Mouse (Mus musculus) ovary, postnatal 10 days (tissue): ENCODE data around the gene Dll3.

ENCODE experiments used
- DNase-seq: peaks from one replicate; pipeline ENCODE4 v3.0.0; 2022; ENCODE audit warnings: low spot score

Dll3 gene

DNA sequence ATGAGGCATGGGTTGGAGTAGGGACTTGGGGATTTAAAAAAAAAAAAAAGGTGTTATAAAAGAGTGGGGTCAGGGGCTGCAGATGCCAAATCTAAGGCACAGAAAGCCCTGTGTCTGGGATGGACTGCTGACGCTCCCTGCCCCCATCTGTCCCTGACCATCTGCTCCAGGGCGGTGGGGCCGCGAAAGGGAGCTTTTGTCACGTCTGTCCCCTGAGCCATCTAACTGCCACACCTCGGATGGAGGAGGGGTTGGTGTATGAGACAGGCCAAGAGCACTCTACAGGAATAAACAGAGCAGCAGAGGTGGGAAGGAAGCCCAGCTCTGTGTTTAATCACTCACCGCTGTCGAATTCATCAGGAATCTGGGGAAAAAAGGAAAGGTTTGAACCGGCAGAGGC is 7.7 kb upstream of the Dll3 start:
- DNase-seq, result no peak

- no peak for DNase-seq
These were observed 4.2 kb upstream of the Dll3 start for GRCm38 (mm10) chr7:28306216-28306615.

DNA sequence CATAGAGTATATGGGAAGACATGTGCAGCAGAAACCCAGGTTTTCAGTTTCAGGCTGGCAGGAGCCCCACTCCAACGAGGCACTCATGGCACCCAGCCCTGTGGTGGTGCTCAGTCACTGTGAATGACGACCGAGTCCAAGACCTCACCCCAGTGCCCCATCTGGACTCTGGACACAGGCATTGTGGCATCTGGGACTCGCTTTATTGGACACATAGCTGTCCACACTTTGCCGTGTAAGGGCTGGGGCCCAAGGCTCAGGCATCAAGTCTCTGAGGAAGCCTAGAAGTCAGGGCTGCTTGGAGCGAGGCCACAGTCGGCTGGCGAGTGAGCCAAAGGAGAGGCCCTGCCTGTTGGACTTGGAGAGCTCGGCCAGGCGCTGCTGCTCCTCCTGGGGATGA is 3.6 kb upstream of the Dll3 start:
- DNase-seq, result no peak

GRCm38 (mm10) chr7:28298837-28299625 is 3.0 kb downstream of the Dll3 start:
- no peak for DNase-seq

- DNase-seq, result peak; percentile 25
These were observed 7.6 kb downstream of the Dll3 start for GRCm38 (mm10) chr7:28294481-28294880.

- no peak for DNase-seq
These were observed 11.1 kb downstream of the Dll3 start, which contains the start of gene Selenov for GRCm38 (mm10) chr7:28290638-28291590. TSS of gene Selenov (minus strand) at chr7:28291186.

- DNase-seq, result no peak
These were observed 11.9 kb downstream of the Dll3 start for GRCm38 (mm10) chr7:28290165-28290564.

- no peak for DNase-seq
These were observed 21.4 kb downstream of the Dll3 start for GRCm38 (mm10) chr7:28280630-28281029.

DNA sequence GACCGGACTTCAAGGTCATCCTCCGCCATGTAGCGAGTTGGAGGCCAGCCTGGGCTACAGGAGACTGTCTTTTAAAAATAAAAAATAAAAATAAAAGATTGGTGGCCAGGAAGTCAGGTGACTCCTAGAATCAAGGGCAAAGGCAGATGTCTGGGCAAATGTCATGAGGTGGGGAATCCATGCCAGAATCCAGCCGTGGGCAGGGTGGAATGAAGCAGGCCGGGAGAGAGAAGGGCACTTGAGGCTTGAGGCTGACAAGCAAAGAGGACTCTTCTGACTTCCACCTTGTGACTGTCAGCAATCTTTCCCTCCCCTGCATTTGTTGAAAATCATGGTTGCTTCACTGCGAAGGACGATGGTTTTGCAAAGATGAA is 23.8 kb downstream of the Dll3 start:
- DNase-seq, result no peak

GRCm38 (mm10) chr7:28277615-28278278 is 24.3 kb downstream of the Dll3 start, which contains the start of gene Eid2b:
TSS of gene Eid2b (plus strand) at chr7:28277739.
- DNase-seq, result peak; percentile 98

- no peak for DNase-seq
These were observed 24.8 kb downstream of the Dll3 start for GRCm38 (mm10) chr7:28277237-28277614.

- no peak for DNase-seq
These were observed 30.3 kb downstream of the Dll3 start for GRCm38 (mm10) chr7:28271761-28272160.

GRCm38 (mm10) chr7:28269355-28269754 is 32.7 kb downstream of the Dll3 start:
- no peak for DNase-seq

- DNase-seq, result no peak
These were observed 33.5 kb downstream of the Dll3 start for GRCm38 (mm10) chr7:28268576-28268975.

DNA sequence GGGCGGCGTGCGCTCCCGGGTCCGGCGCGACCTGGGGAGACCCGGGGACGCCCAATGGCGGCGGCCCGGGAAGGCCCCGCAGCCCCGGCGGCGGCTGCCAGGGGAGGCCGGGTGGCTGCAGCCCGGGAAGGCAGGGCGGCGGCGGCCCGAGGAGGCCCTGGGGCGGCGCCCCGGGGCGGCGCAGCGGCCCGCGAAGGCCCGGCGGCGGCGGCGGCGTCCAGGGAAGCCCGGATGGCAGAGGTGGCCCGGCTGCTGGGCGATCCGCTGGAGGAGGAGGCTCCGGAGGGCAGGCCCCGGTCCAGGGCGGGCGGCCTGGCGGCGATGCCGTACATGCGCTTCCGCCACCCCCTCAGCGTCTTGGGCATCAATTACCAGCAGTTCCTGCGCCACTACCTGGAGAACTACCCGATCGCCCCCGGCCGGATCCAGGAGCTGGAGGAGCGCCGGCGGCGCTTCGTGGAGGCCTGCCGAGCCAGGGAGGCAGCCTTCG is 34.0 kb downstream of the Dll3 start:
- DNase-seq, result peak; percentile 49

DNA sequence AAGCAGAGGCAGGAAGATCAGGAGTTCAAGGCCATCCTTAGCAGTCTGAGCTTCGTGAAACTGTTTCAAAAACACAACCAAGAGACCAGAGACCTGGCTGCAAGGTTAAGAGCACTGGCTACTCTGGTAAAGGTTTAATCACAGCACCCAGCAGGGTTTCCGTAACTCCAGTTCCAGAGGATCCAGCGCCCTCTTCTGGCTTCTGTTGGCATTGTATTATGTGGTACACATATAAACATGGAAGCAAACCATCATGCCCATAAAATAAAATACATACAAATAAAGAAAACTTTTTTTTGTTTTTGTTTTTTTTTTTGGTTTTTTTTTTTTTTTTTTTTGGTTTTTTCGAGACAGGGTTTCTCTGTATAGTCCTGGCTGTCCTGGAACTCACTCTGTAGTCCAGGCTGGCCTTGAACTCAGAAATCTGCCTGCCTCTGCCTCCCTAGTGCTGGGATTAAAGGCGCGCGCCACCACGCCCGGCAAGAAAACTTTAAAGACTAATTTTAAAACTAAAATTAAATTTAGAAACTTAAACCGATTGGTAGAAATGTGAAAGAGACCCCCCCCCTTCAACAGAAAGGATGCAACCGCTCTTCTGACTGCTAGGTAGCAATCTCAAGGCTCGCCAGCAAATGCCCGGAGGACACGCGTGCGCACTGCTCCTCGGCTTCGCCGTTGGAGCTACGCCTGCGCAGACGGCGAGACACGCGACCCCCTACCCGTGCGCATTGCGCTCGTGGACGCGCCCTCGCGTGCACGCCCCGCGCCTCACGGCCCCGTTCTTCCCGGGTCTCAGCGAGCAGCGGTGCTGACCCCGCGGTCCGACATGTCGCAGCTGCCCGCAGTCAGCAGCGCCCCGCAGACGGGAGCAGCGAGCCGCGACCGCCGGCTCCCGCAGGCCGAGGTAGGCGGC is 34.7 kb downstream of the Dll3 start, which contains the start of gene Eid2:
Gene Eid2 (plus strand): TSS at position 753 of the 913 bp plus-strand sequence.
- DNase-seq, result peak; percentile 70

DNA sequence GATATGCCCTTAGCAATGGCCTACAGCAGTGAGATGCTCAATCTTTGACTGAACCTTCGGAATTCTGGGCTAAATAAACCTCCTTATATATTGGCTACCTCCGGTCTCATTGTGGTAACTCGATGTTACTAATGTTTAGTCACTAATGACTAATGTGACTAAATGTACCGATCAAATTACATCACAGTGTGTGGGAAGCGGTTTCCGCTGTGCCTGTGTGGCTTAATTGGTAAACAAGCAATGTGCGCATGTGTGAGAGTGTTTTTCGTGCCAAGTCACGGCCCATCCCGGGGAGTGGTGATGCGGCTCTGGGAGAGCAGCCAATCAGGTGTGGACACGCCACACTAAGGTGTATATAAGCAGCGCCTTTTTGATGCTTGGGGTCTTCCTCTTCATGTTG is 36.6 kb downstream of the Dll3 start:
- DNase-seq, result no peak

DNA sequence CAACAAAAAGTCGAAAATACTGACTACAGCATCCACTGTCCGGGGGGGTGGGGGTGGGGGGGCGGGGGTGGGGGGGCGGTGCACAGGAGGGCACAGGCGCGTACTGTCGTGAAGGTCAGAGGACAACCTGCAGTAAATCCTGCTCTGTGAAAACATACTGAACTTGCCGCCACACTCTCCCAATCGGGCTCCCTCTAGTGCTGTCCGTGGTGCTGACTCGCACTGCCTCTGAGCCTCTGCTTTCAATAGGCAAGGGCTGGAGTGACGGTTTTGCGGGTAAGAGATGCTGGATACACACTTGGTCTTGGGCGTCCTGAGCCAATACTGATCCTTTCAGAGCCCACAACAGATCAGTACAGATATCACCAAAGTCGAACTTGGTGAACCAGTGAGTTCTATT is 38.3 kb downstream of the Dll3 start:
- peak; percentile 62 for DNase-seq

GRCm38 (mm10) chr7:28262861-28263260 is 39.2 kb downstream of the Dll3 start:
- no peak for DNase-seq

DNA sequence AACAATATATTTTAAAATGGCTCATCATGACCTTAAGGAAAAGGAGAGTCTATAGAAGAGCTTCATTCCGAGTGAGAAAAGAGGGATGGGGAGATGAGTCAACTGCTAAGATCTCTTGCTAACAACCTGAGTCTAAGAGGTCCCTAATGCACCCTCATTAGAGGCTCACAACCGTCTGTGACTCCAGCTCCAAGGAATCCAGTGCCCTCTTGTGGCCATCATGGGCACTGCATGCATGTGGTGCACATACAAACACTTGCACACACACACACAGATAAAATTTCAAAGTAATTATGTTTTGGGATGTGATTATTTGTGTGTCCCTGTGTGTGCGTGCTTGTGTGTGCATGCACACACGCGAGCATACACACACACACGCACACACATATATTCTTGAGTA is 46.6 kb downstream of the Dll3 start:
- DNase-seq, result no peak

DNA sequence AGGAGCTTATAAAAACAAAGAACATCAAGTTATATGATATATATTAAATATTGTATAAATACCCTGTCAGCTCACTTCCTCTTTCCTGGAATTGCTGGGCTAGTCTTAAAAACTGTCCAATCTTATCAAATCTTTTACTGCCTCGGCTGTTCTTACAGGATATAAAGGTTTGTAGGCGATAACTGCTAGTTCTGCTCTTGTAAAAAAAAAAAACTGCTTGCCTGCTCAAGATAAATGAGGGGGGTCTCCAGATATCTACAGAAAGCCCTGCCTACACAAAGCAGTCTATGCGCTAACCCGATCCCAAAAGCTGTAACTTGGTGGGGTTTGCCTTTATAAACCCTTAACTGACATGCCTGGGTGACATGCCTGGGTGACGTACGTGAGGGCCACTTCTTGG is 47.4 kb downstream of the Dll3 start:
- no peak for DNase-seq
